Mouse (Mus musculus) ovary, postnatal 10 days (tissue): Measurements from ENCODE around the gene Ubap1l.

ENCODE experiments used
- DNase-seq: peaks from one replicate; pipeline ENCODE4 v3.0.0; 2022; ENCODE audit warnings: low spot score

Gene Ubap1l

GRCm38 (mm10) chr9:65374468-65375162 is 13.8 kb downstream of the Ubap1l start:
- DNase-seq: no peak

GRCm38 (mm10) chr9:65375163-65375934 is 14.5 kb downstream of the Ubap1l start:
- DNase-seq: no peak

GRCm38 (mm10) chr9:65381017-65381590 is 20.3 kb downstream of the Ubap1l start:
- DNase-seq: no peak

- DNase-seq: no peak
Measured at GRCm38 (mm10) chr9:65382031-65382750, 21.4 kb downstream of the Ubap1l start.

GRCm38 (mm10) chr9:65382751-65383097 is 21.9 kb downstream of the Ubap1l start:
- no peak for DNase-seq

GRCm38 (mm10) chr9:65384276-65384675 is 23.4 kb downstream of the Ubap1l start:
- DNase-seq: no peak

- DNase-seq: no peak
Measured at GRCm38 (mm10) chr9:65386373-65387140, 25.7 kb downstream of the Ubap1l start.

GRCm38 (mm10) chr9:65390752-65391612 is 30.1 kb downstream of the Ubap1l start:
- DNase-seq: no peak

GRCm38 (mm10) chr9:65391613-65391964 is 30.7 kb downstream of the Ubap1l start, which contains the start of gene Kbtbd13:
Gene Kbtbd13 (minus strand): TSS chr9:65391652.
- DNase-seq: no peak

- DNase-seq: no peak
Measured at GRCm38 (mm10) chr9:65392638-65393364, 32.0 kb downstream of the Ubap1l start.

GRCm38 (mm10) chr9:65393606-65394005 is 32.8 kb downstream of the Ubap1l start:
- DNase-seq: no peak

- no peak for DNase-seq
Measured at GRCm38 (mm10) chr9:65394360-65394759, 33.5 kb downstream of the Ubap1l start.

GRCm38 (mm10) chr9:65398279-65398678 is 37.4 kb downstream of the Ubap1l start, which contains the start of gene Rasl12:
Gene Rasl12 (plus strand): TSS chr9:65398506.
- peak; percentile 33 for DNase-seq

- DNase-seq: no peak
Measured at GRCm38 (mm10) chr9:65399934-65400333, 39.1 kb downstream of the Ubap1l start.

GRCm38 (mm10) chr9:65404331-65405183 is 43.7 kb downstream of the Ubap1l start:
- DNase-seq: no peak

- no peak for DNase-seq
Measured at GRCm38 (mm10) chr9:65405184-65405449, 44.3 kb downstream of the Ubap1l start.

- DNase-seq: no peak
Measured at GRCm38 (mm10) chr9:65407327-65407726, 46.5 kb downstream of the Ubap1l start.

- DNase-seq: no peak
Measured at GRCm38 (mm10) chr9:65407861-65408260, 47.0 kb downstream of the Ubap1l start.

GRCm38 (mm10) chr9:65408871-65409295 is 48.0 kb downstream of the Ubap1l start:
- DNase-seq: no peak
